Mouse (Mus musculus) stomach, postnatal 0 days (tissue): ENCODE measurements around the gene Lancl2.

Source experiments
- CTCF ChIP-seq: IDR thresholded peaks from 2 replicates; pipeline ENCODE4 v1.5.1; 2016; ENCODE audit warnings: antibody characterized with exemption, low read depth, mild to moderate bottlenecking, moderate library complexity
- EP300 ChIP-seq: optimal IDR thresholded peaks from 2 replicates; pipeline ENCODE3; 2016; ENCODE audit warnings: antibody characterized with exemption

DNA sequence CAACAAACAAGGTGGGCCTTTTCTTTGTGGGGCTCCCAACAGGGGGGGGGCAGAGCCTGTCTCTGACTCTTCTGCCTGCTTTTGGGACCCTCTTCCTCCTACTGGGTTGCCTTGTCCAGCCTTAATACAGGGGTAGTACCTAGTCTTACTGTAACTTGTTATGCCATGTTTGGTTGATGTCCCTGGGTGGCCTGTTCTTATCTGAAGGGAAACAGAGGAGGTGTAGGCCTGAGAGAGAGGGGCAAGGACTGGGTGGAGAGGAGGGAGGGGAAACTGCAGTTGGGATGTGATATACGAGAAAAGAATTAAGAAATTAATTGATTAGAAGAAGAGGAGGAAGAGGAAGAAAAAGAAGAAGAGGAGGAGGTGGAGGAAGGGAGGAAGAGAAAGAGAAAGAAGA is 63.9 kb downstream of the Lancl2 start:
- TF ChIP-seq CTCF (no peak), EP300 (no peak)
